Mouse (Mus musculus) testis, adult 2 months (tissue): ENCODE data around the gene Ripply3.

Experiments used
- CTCF ChIP-seq: fragments of 200-500 bp; IDR thresholded peaks from 2 replicates; pipeline ENCODE4 v1.5.1; 2012; ENCODE audit warnings: low read depth, mild to moderate bottlenecking, inconsistent platforms, low read length, moderate library complexity; ENCODE audit not compliant: control insufficient read depth, insufficient read depth, insufficient replicate concordance
- POLR2A ChIP-seq: fragments of 200-500 bp; IDR thresholded peaks from 2 replicates; pipeline ENCODE4 v1.6.1; 2012; ENCODE audit warnings: low read depth, mild to moderate bottlenecking, inconsistent platforms, low read length, moderate library complexity; ENCODE audit not compliant: control insufficient read depth

DNA sequence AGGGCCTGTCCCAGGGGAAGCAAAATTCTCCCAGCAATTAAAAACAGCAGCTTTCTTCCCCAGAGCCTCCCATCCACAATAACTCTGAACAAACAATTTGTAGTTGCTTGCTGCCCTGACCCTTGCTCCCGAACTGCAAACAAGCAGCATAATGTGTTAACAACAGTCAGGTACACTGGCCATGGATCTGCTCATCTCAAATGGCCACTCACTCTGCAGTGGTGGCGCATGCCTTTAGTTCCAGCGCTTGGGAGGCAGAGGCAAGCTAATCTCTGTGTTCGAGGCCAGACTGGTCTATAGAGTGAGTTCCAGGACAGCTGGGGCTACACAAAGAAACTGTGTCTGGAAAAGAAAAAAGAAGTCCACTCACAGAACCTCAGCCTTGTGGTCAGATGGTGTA lies 37.1 kb upstream of the Ripply3 start:
- TF ChIP-seq POLR2A (no peak), CTCF (no peak)
